Mouse (Mus musculus) heart, postnatal 0 days (tissue): ENCODE data around the gene Tprn.

Experiments
- CTCF ChIP-seq: IDR thresholded peaks from 2 replicates; pipeline ENCODE4 v1.5.1; 2016; ENCODE audit warnings: antibody characterized with exemption, control low read depth, low read depth
- EP300 ChIP-seq: IDR thresholded peaks from 2 replicates; pipeline ENCODE4 v1.6.1; 2016; ENCODE audit warnings: antibody characterized with exemption, low read depth

DNA sequence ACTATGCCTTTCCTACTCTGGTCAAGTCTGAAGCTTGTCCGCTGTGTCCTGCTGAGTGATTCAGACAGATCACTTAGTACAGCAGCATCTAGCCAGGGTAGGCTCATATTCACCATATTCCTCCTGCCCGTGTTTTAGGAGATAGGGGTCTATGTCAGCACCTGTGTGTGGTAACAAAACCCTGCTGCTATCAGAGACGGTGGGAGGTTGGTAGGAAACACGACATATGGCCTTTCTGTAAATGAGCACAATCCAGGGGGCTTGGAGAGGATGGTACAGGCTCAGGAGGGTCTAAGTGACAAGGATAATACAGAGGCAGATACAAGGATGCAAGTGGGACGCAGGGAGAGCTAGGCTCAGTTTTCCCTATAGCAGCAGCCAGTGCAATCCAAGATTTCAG lies 32.8 kb upstream of the Tprn start:
- TF ChIP-seq CTCF, result no peak
- TF ChIP-seq EP300, result no peak
